Mouse (Mus musculus) liver, embryonic 18 days (tissue): ENCODE data around the gene Ralb. TPM values are rescaled to one million over a fixed set of nuclear protein-coding genes. Genes with fewer than 3 reads are reported as not detected.

Source experiments
- polyA plus RNA-seq: library from polyadenylated mRNA; depleted of rRNA; stranded (reverse); fragments of >200 nt; gene quantifications from 2 replicates; pipeline ENCODE4 v1.2.3, GENCODE M21; 2012; rRNA removed

Gene Ralb
- 16.1 and 17.2 TPM in 2 replicates for polyA plus RNA-seq

GRCm38 (mm10) chr1:119504260-119505062, at the start of gene Ralb:
Gene Ralb (minus strand): TSS chr1:119504794.

GRCm38 (mm10) chr1:119525689-119526591, 21.3 kb upstream of the Ralb start, which contains the start of gene Tmem185b:
Gene Tmem185b (plus strand): TSS chr1:119526160.

GRCm38 (mm10) chr1:119421576-119422421, 82.8 kb downstream of the Ralb start, which contains the start of gene Inhbb:
Gene Inhbb (minus strand): TSS chr1:119422248.

Other genes starting within 250 kb of the Ralb start
- gene Inhbb, start 82.5 kb downstream of the Ralb start, polyA plus RNA-seq, result 0.35 and 0.47 TPM in 2 replicates
- 6.7 and 6.9 TPM in 2 replicates for gene Tmem185b, start 21.4 kb upstream of the Ralb start, polyA plus RNA-seq
- 16.1 and 18.5 TPM in 2 replicates for gene Epb41l5, start 144.2 kb upstream of the Ralb start, polyA plus RNA-seq